Mouse (Mus musculus) intestine, embryonic 16.5 days (tissue): ENCODE measurements around the gene Nkain4. TPM values are rescaled to one million over a fixed set of nuclear protein-coding genes. Genes with fewer than 3 reads are reported as not detected.

ENCODE experiments used
- ATAC-seq: fragments of 200-750 bp; cut with Nextera tagmentation; 2 replicates; pipeline ENCODE4 v1.8.0; 2017; ENCODE audit warnings: moderate TSS enrichment, moderate library complexity
- H3K27ac ChIP-seq: fragments of 300-500 bp; sonication (generic); 2 replicates; pipeline ENCODE4 v1.5.1; 2014; ENCODE audit warnings: mild to moderate bottlenecking, low read length
- H3K27me3 ChIP-seq: fragments of 300-500 bp; sonication (generic); replicated peaks from 2 replicates; pipeline ENCODE4 v1.6.1; 2014; ENCODE audit warnings: low read length, control low read depth, mixed read lengths; ENCODE audit not compliant: control insufficient read depth, insufficient read depth
- H3K36me3 ChIP-seq: fragments of 300-500 bp; sonication (generic); 2 replicates; pipeline ENCODE4 v1.6.1; 2014; ENCODE audit warnings: low read length, control low read depth; ENCODE audit not compliant: control insufficient read depth, insufficient read depth
- H3K4me1 ChIP-seq: fragments of 300-500 bp; sonication (generic); 2 replicates; pipeline ENCODE4 v1.6.1; 2014; ENCODE audit warnings: low read length, control low read depth, mixed read lengths; ENCODE audit not compliant: control insufficient read depth, insufficient read depth
- H3K4me2 ChIP-seq: fragments of 300-500 bp; sonication (generic); 2 replicates; pipeline ENCODE4 v1.6.1; 2014; ENCODE audit warnings: low read depth, low read length, control low read depth
- H3K4me3 ChIP-seq: fragments of 300-500 bp; sonication (generic); 2 replicates; pipeline ENCODE4 v1.5.1; 2014; ENCODE audit warnings: mild to moderate bottlenecking, low read length
- H3K9ac ChIP-seq: fragments of 300-500 bp; sonication (generic); 2 replicates; pipeline ENCODE4 v1.6.1; 2014; ENCODE audit warnings: low read depth, low read length
- H3K9me3 ChIP-seq: fragments of 300-500 bp; sonication (generic); 2 replicates; pipeline ENCODE4 v1.6.1; 2016; ENCODE audit warnings: low read length, control low read depth; ENCODE audit not compliant: control insufficient read depth
- WGBS: fragments of 180-500 bp; shearing (Covaris S2); extraction: QIAGEN DNeasy Blood & Tissue Kit; methylation state at CpG from one replicate; pipeline ENCODE4 v1.1.7; 2014; 5-methylcytosine and 5-hydroxymethylcytosine counted together
- polyA plus RNA-seq: library from polyadenylated mRNA; unstranded; fragments of >200 nt; fragmentation: Nextera tagmentation; extraction: Ambion mirVana; gene quantifications from 2 replicates; pipeline ENCODE4 v1.2.1, GENCODE M21; 2015

The Nkain4 gene
- polyA plus RNA-seq, 1 experiment from 2014 or later = 32.5 TPM

GRCm38 (mm10) chr2:180959605-180960004, 5.1 kb upstream of the Nkain4 start:
- Histone ChIP-seq H3K9me3 (no peaks in the 10 kb centered on the region), H3K9ac (no peak overlapping the region), H3K36me3 (no peaks in the 10 kb centered on the region), H3K4me3 (no peak overlapping the region), H3K27me3 (no peaks in the 10 kb centered on the region), H3K27ac (no peak overlapping the region), H3K4me1 (peaks cover 23% of the 10 kb centered on the region), H3K4me2 (no peak overlapping the region)
- WGBS = 58% methylated on average over 7 of the region's 7 CpGs
- ATAC-seq = no peak

GRCm38 (mm10) chr2:180953638-180954037, 861 bp downstream of the Nkain4 start:
- peak overlapping the region; percentile 78 for H3K4me2 ChIP-seq
- WGBS = 33% methylated on average over 2 of the region's 2 CpGs
- peak overlapping the region; percentile 64 for H3K4me3 ChIP-seq
- H3K9me3 ChIP-seq = no peaks in the 10 kb centered on the region
- H3K36me3 ChIP-seq = no peaks in the 10 kb centered on the region
- ATAC-seq = no peak
- H3K27me3 ChIP-seq = no peaks in the 10 kb centered on the region
- H3K27ac ChIP-seq = peak overlapping the region; percentile 68; the same call in 1 of the 2 replicates
- H3K9ac ChIP-seq = peak overlapping the region; percentile 67
- H3K4me1 ChIP-seq = peaks cover 8% of the 10 kb centered on the region; the same call in 1 of the 2 replicates

GRCm38 (mm10) chr2:180952731-180953171, 1.7 kb downstream of the Nkain4 start:
- WGBS = 30% methylated on average over 9 of the region's 9 CpGs
- H3K27me3 ChIP-seq = no peaks in the 10 kb centered on the region
- H3K4me1 ChIP-seq = peaks cover 8% of the 10 kb centered on the region; the same call in 1 of the 2 replicates
- peak overlapping the region; percentile 38; the same call in 1 of the 2 replicates for H3K9ac ChIP-seq
- no peak for ATAC-seq
- peak overlapping the region; percentile 16; the same call in 1 of the 2 replicates for H3K27ac ChIP-seq
- H3K4me3 ChIP-seq = peak overlapping the region; percentile 64
- H3K9me3 ChIP-seq = no peaks in the 10 kb centered on the region
- no peaks in the 10 kb centered on the region for H3K36me3 ChIP-seq
- H3K4me2 ChIP-seq = peak overlapping the region; percentile 78

- peaks cover 5% of the 10 kb centered on the region; the same call in 1 of the 2 replicates for H3K4me1 ChIP-seq
- H3K4me2 ChIP-seq = no peak overlapping the region
- ATAC-seq = no peak
- WGBS = 11% methylated on average over 1 of the region's 1 CpGs
- H3K9ac ChIP-seq = no peak overlapping the region
- H3K36me3 ChIP-seq = no peaks in the 10 kb centered on the region
- no peaks in the 10 kb centered on the region for H3K9me3 ChIP-seq
- H3K27me3 ChIP-seq = no peaks in the 10 kb centered on the region
- no peak overlapping the region for H3K4me3 ChIP-seq
- no peak overlapping the region for H3K27ac ChIP-seq
Observed at GRCm38 (mm10) chr2:180949947-180950346, 4.6 kb downstream of the Nkain4 start.

- Histone ChIP-seq H3K27me3 (no peaks in the 10 kb centered on the region), H3K4me2 (no peak overlapping the region), H3K36me3 (no peaks in the 10 kb centered on the region), H3K9ac (no peak overlapping the region), H3K9me3 (no peaks in the 10 kb centered on the region), H3K4me1 (no peaks in the 10 kb centered on the region), H3K4me3 (no peak overlapping the region), H3K27ac (no peak overlapping the region)
- no peak for ATAC-seq
Observed at GRCm38 (mm10) chr2:180941869-180942268, 12.6 kb downstream of the Nkain4 start.

GRCm38 (mm10) chr2:180940187-180940586, 14.3 kb downstream of the Nkain4 start:
- no peaks in the 10 kb centered on the region for H3K4me1 ChIP-seq
- no peaks in the 10 kb centered on the region for H3K36me3 ChIP-seq
- no peaks in the 10 kb centered on the region for H3K27me3 ChIP-seq
- no peak overlapping the region for H3K27ac ChIP-seq
- H3K4me2 ChIP-seq = no peak overlapping the region
- H3K9me3 ChIP-seq = no peaks in the 10 kb centered on the region
- no peak overlapping the region for H3K9ac ChIP-seq
- H3K4me3 ChIP-seq = no peak overlapping the region
- ATAC-seq = no peak

GRCm38 (mm10) chr2:180932418-180932817, 22.1 kb downstream of the Nkain4 start:
- H3K4me2 ChIP-seq = no peak overlapping the region
- H3K27ac ChIP-seq = no peak overlapping the region
- H3K36me3 ChIP-seq = no peaks in the 10 kb centered on the region
- H3K9me3 ChIP-seq = no peaks in the 10 kb centered on the region
- H3K4me3 ChIP-seq = no peak overlapping the region
- H3K9ac ChIP-seq = no peak overlapping the region
- no peaks in the 10 kb centered on the region for H3K4me1 ChIP-seq
- no peaks in the 10 kb centered on the region for H3K27me3 ChIP-seq
- ATAC-seq = peak; percentile 44; the same call in 1 of the 2 replicates
- WGBS = 61% methylated on average over 1 of the region's 1 CpGs

- Histone ChIP-seq H3K27me3 (no peaks in the 10 kb centered on the region), H3K9me3 (no peaks in the 10 kb centered on the region), H3K4me1 (no peaks in the 10 kb centered on the region), H3K36me3 (no peaks in the 10 kb centered on the region), H3K9ac (no peak within 1 kb of the TSS), H3K4me3 (no peak within 1 kb of the TSS), H3K4me2 (no peak within 1 kb of the TSS), H3K27ac (no peak within 1 kb of the TSS)
- ATAC-seq = no peak
- 61% methylated on average over 4 of the region's 4 CpGs for WGBS
Observed at GRCm38 (mm10) chr2:180928723-180929122, 25.8 kb downstream of the Nkain4 start, which contains the start of gene Birc7. TSS of gene Birc7 (plus strand) at chr2:180929023.

- Histone ChIP-seq H3K4me1 (no peaks in the 10 kb centered on the region), H3K27ac (no peak overlapping the region), H3K4me2 (no peak overlapping the region), H3K36me3 (no peaks in the 10 kb centered on the region), H3K4me3 (no peak overlapping the region), H3K27me3 (no peaks in the 10 kb centered on the region), H3K9ac (no peak overlapping the region), H3K9me3 (no peaks in the 10 kb centered on the region)
- 7% methylated on average over 4 of the region's 4 CpGs for WGBS
- no peak for ATAC-seq
Observed at GRCm38 (mm10) chr2:180925176-180925575, 29.3 kb downstream of the Nkain4 start.

- no peaks in the 10 kb centered on the region for H3K27me3 ChIP-seq
- peaks cover 7% of the 10 kb centered on the region for H3K4me1 ChIP-seq
- H3K9me3 ChIP-seq = no peaks in the 10 kb centered on the region
- no peak overlapping the region for H3K9ac ChIP-seq
- no peak overlapping the region for H3K4me2 ChIP-seq
- peaks cover 3% of the 10 kb centered on the region; the same call in 1 of the 2 replicates for H3K36me3 ChIP-seq
- H3K27ac ChIP-seq = no peak overlapping the region
- no peak for ATAC-seq
- 84% methylated on average over 6 of the region's 6 CpGs for WGBS
- H3K4me3 ChIP-seq = no peak overlapping the region
Observed at GRCm38 (mm10) chr2:180922739-180923138, 31.8 kb downstream of the Nkain4 start.
